Mouse (Mus musculus): ENCODE measurements around the gene Klf13. TPM values are rescaled to one million over a fixed set of nuclear protein-coding genes. Genes with fewer than 3 reads are reported as not detected.

The Klf13 gene
- polyA plus RNA-seq, 1 experiment from 2014 or later = 23.0 TPM

DNA sequence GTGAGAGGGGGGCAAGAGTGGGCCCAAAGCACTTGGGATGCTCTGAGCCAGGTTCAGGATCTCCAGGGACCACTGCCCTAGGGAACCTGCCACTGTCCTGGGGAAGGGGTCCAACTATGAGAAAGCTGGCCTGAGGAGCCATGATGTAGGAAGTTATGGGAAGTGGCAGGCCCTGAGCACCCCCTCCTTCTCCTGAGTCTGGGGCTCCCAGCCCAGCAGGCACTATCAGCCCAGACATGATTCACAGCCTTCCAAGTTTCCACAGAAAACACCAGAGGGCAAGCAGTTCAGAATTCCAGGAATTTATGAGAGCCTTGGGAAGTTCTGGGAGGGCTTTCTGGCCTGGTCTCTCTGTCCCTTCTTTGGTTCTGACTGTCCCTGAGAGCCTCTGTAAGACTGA lies 63.0 kb downstream of the Klf13 start:
- H3K27ac ChIP-seq (ENCODE audit: low read depth, low read length) = no peak overlapping the region
- no peaks in the 10 kb centered on the region for H3K36me3 ChIP-seq (ENCODE audit: control insufficient read depth, insufficient read depth, low read length)
- no peaks in the 10 kb centered on the region for H3K27me3 ChIP-seq (ENCODE audit: control insufficient read depth, insufficient read depth, low read length)
- no peak for ATAC-seq (ENCODE audit: low FRiP score, low TSS enrichment)
- H3K9ac ChIP-seq (ENCODE audit: low read depth, low read length) = no peak overlapping the region
- no peaks in the 10 kb centered on the region for H3K9me3 ChIP-seq (ENCODE audit: control insufficient read depth, low read length)
- H3K4me3 ChIP-seq (ENCODE audit: low read length) = no peak overlapping the region
- no peak overlapping the region for H3K4me2 ChIP-seq (replicated peaks; ENCODE audit: low read depth, low read length)
- no peaks in the 10 kb centered on the region for H3K4me1 ChIP-seq (ENCODE audit: control insufficient read depth, insufficient read depth, low read length)

GRCm38 (mm10) chr7:63873880-63874279 lies 64.8 kb downstream of the Klf13 start:
- Histone ChIP-seq H3K4me1 (ENCODE audit: control insufficient read depth, insufficient read depth, low read length) (no peaks in the 10 kb centered on the region), H3K27ac (ENCODE audit: low read depth, low read length) (no peak overlapping the region), H3K27me3 (ENCODE audit: control insufficient read depth, insufficient read depth, low read length) (no peaks in the 10 kb centered on the region), H3K9me3 (ENCODE audit: control insufficient read depth, low read length) (no peaks in the 10 kb centered on the region), H3K4me2 (replicated peaks; ENCODE audit: low read depth, low read length) (no peak overlapping the region), H3K36me3 (ENCODE audit: control insufficient read depth, insufficient read depth, low read length) (no peaks in the 10 kb centered on the region), H3K4me3 (ENCODE audit: low read length) (no peak overlapping the region), H3K9ac (ENCODE audit: low read depth, low read length) (no peak overlapping the region)
- ATAC-seq (ENCODE audit: low FRiP score, low TSS enrichment) = no peak
- 68% methylated on average over 12 of the region's 12 CpGs for WGBS

- H3K27me3 ChIP-seq (ENCODE audit: control insufficient read depth, insufficient read depth, low read length) = no peaks in the 10 kb centered on the region
- H3K9ac ChIP-seq (ENCODE audit: low read depth, low read length) = no peak overlapping the region
- H3K4me2 ChIP-seq (replicated peaks; ENCODE audit: low read depth, low read length) = no peak overlapping the region
- no peaks in the 10 kb centered on the region for H3K36me3 ChIP-seq (ENCODE audit: control insufficient read depth, insufficient read depth, low read length)
- no peak for ATAC-seq (ENCODE audit: low FRiP score, low TSS enrichment)
- H3K27ac ChIP-seq (ENCODE audit: low read depth, low read length) = no peak overlapping the region
- no peaks in the 10 kb centered on the region for H3K9me3 ChIP-seq (ENCODE audit: control insufficient read depth, low read length)
- 81% methylated on average over 6 of the region's 6 CpGs for WGBS
- no peak overlapping the region for H3K4me3 ChIP-seq (ENCODE audit: low read length)
- H3K4me1 ChIP-seq (ENCODE audit: control insufficient read depth, insufficient read depth, low read length) = no peaks in the 10 kb centered on the region
Measured at GRCm38 (mm10) chr7:63871698-63872097, 67.0 kb downstream of the Klf13 start.

- Histone ChIP-seq H3K9me3 (ENCODE audit: control insufficient read depth, low read length) (no peaks in the 10 kb centered on the region), H3K9ac (ENCODE audit: low read depth, low read length) (no peak overlapping the region), H3K4me3 (ENCODE audit: low read length) (no peak overlapping the region), H3K27me3 (ENCODE audit: control insufficient read depth, insufficient read depth, low read length) (no peaks in the 10 kb centered on the region), H3K27ac (ENCODE audit: low read depth, low read length) (no peak overlapping the region), H3K4me2 (replicated peaks; ENCODE audit: low read depth, low read length) (no peak overlapping the region), H3K4me1 (ENCODE audit: control insufficient read depth, insufficient read depth, low read length) (no peaks in the 10 kb centered on the region), H3K36me3 (ENCODE audit: control insufficient read depth, insufficient read depth, low read length) (no peaks in the 10 kb centered on the region)
- no peak for ATAC-seq (ENCODE audit: low FRiP score, low TSS enrichment)
- WGBS = 80% methylated on average over 6 of the region's 6 CpGs
Measured at GRCm38 (mm10) chr7:63868356-63868918, 70.3 kb downstream of the Klf13 start.

DNA sequence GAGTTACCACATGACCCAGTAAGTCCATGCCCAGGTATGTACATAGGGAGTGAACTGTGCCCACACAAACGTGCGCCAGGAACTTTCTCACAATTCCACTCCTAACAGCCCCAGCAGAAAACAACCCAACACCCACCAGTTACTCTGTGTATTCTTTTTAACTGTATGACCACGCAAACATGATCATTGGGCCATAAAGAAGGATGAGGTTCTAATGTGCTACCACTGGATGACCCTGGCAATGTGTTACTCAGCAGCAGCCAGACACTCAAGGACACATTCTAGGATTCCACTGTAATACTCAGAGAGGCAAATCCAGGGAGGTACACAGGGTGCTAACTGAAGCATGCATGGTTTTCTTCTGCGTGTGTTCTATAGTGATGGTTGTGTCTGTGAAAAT lies 72.8 kb downstream of the Klf13 start:
- 88% methylated on average over 4 of the region's 4 CpGs for WGBS
- Histone ChIP-seq H3K36me3 (ENCODE audit: control insufficient read depth, insufficient read depth, low read length) (no peaks in the 10 kb centered on the region), H3K9me3 (ENCODE audit: control insufficient read depth, low read length) (no peaks in the 10 kb centered on the region), H3K4me3 (ENCODE audit: low read length) (no peak overlapping the region), H3K27ac (ENCODE audit: low read depth, low read length) (no peak overlapping the region), H3K27me3 (ENCODE audit: control insufficient read depth, insufficient read depth, low read length) (no peaks in the 10 kb centered on the region), H3K9ac (ENCODE audit: low read depth, low read length) (no peak overlapping the region), H3K4me2 (replicated peaks; ENCODE audit: low read depth, low read length) (no peak overlapping the region), H3K4me1 (ENCODE audit: control insufficient read depth, insufficient read depth, low read length) (no peaks in the 10 kb centered on the region)
- no peak for ATAC-seq (ENCODE audit: low FRiP score, low TSS enrichment)

DNA sequence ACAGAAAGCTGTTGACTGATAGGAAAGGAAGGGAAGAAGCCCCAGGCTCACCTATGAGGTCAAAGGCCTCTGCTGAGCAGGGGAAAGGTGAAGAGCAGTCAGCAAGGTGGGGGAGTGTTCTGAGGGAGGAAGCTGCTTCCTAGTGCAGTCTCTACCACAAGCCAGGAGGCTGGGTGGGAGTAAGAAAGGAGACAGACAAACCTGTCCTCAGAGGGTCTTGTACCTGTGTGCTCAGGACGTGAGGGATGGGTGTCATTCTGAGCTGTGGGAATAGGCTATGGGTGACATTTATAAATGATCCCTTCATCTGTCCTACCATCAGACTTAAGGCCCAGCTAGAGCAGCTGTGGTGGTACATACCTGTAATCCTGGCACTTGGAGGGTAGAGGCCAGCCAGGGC lies 75.7 kb downstream of the Klf13 start:
- Histone ChIP-seq H3K9ac (ENCODE audit: low read depth, low read length) (no peak overlapping the region), H3K36me3 (ENCODE audit: control insufficient read depth, insufficient read depth, low read length) (no peaks in the 10 kb centered on the region), H3K4me2 (replicated peaks; ENCODE audit: low read depth, low read length) (no peak overlapping the region), H3K27ac (ENCODE audit: low read depth, low read length) (no peak overlapping the region), H3K9me3 (ENCODE audit: control insufficient read depth, low read length) (no peaks in the 10 kb centered on the region), H3K4me1 (ENCODE audit: control insufficient read depth, insufficient read depth, low read length) (no peaks in the 10 kb centered on the region), H3K27me3 (ENCODE audit: control insufficient read depth, insufficient read depth, low read length) (no peaks in the 10 kb centered on the region), H3K4me3 (ENCODE audit: low read length) (no peak overlapping the region)
- ATAC-seq (ENCODE audit: low FRiP score, low TSS enrichment) = no peak
- WGBS = 68% methylated on average over 1 of the region's 1 CpGs

- Histone ChIP-seq H3K4me3 (ENCODE audit: low read length) (no peak overlapping the region), H3K9me3 (ENCODE audit: control insufficient read depth, low read length) (no peaks in the 10 kb centered on the region), H3K36me3 (ENCODE audit: control insufficient read depth, insufficient read depth, low read length) (no peaks in the 10 kb centered on the region), H3K4me1 (ENCODE audit: control insufficient read depth, insufficient read depth, low read length) (no peaks in the 10 kb centered on the region), H3K27ac (ENCODE audit: low read depth, low read length) (no peak overlapping the region), H3K27me3 (ENCODE audit: control insufficient read depth, insufficient read depth, low read length) (no peaks in the 10 kb centered on the region), H3K9ac (ENCODE audit: low read depth, low read length) (no peak overlapping the region), H3K4me2 (replicated peaks; ENCODE audit: low read depth, low read length) (no peak overlapping the region)
- no peak for ATAC-seq (ENCODE audit: low FRiP score, low TSS enrichment)
- WGBS = 88% methylated on average over 6 of the region's 6 CpGs
Measured at GRCm38 (mm10) chr7:63861123-63861522, 77.6 kb downstream of the Klf13 start.

- H3K9me3 ChIP-seq (ENCODE audit: control insufficient read depth, low read length) = no peaks in the 10 kb centered on the region
- no peaks in the 10 kb centered on the region for H3K36me3 ChIP-seq (ENCODE audit: control insufficient read depth, insufficient read depth, low read length)
- H3K27ac ChIP-seq (ENCODE audit: low read depth, low read length) = no peak overlapping the region
- H3K4me2 ChIP-seq (replicated peaks; ENCODE audit: low read depth, low read length) = peak overlapping the region; percentile 47
- no peaks in the 10 kb centered on the region for H3K27me3 ChIP-seq (ENCODE audit: control insufficient read depth, insufficient read depth, low read length)
- H3K9ac ChIP-seq (ENCODE audit: low read depth, low read length) = peak overlapping the region; percentile 45; the same call in 1 of the 2 replicates
- peak; percentile 92 for ATAC-seq (ENCODE audit: low FRiP score, low TSS enrichment)
- 4% methylated on average over 22 of the region's 22 CpGs for WGBS
- H3K4me3 ChIP-seq (ENCODE audit: low read length) = peak overlapping the region; percentile 29
- H3K4me1 ChIP-seq (ENCODE audit: control insufficient read depth, insufficient read depth, low read length) = no peaks in the 10 kb centered on the region
Measured at GRCm38 (mm10) chr7:63858571-63859152, 80.1 kb downstream of the Klf13 start.

DNA sequence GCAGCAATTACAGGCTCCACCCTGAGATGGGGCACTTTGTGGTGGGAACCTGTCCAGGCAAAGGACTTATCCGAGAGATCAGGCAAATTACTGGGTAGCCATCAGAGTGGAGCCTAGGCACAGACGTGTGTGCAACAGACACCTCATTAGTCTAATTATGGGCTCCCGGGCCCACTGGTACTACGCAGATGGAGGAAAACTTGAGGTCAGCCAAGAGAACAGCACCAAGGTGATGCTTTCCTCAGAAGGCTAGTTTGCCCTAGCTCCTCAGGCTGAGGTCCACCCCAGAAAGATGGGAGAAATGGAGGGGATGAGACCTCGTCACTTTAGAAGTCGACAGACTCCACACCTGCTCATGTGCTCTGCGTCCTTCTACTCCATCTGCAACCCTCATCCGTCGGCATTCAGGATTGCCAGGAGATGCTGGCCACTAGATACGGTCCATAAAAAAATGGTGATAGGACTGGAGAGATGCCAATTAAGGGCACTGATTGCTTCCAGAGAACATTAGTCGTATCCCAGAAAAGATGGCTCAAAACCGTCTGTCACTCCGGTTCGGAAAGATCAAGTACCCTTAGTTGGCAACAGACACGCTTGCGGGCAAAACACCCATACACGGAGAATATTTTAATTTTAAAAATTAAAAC lies 80.8 kb downstream of the Klf13 start:
- ATAC-seq (ENCODE audit: low FRiP score, low TSS enrichment) = no peak
- Histone ChIP-seq H3K4me1 (ENCODE audit: control insufficient read depth, insufficient read depth, low read length) (no peaks in the 10 kb centered on the region), H3K9ac (ENCODE audit: low read depth, low read length) (no peak overlapping the region), H3K9me3 (ENCODE audit: control insufficient read depth, low read length) (no peaks in the 10 kb centered on the region), H3K36me3 (ENCODE audit: control insufficient read depth, insufficient read depth, low read length) (no peaks in the 10 kb centered on the region), H3K27me3 (ENCODE audit: control insufficient read depth, insufficient read depth, low read length) (no peaks in the 10 kb centered on the region), H3K27ac (ENCODE audit: low read depth, low read length) (no peak overlapping the region), H3K4me2 (replicated peaks; ENCODE audit: low read depth, low read length) (no peak overlapping the region), H3K4me3 (ENCODE audit: low read length) (no peak overlapping the region)
- 89% methylated on average over 17 of the region's 17 CpGs for WGBS

Measured in kidney, embryonic 14.5 days (tissue).